Mouse (Mus musculus) cerebellum, adult 11 months (tissue): ENCODE data around the gene Cib1.

Source experiments
- DNase-seq: peaks from one replicate; pipeline ENCODE4 v3.0.0; 2022

Gene Cib1

DNA sequence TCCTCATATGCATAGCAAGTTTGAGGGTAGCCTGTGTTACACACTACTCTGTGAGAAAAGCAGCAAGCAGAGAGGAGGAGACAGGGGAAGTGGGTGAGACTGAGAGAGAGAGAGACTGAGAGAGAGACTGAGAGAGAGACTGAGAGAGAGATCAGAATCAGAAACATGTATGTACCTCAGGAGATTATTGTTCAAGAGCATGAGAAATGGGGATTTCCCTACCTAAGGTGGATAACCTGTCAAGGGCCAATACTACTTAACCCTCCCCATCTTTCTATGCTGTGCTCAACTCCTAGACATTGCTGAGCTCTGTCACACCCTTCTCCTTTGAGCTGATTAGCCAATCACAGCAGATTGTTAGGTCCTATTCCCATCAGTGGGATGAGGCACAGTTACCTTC lies 50.5 kb downstream of the Cib1 start:
- no peak for DNase-seq

DNA sequence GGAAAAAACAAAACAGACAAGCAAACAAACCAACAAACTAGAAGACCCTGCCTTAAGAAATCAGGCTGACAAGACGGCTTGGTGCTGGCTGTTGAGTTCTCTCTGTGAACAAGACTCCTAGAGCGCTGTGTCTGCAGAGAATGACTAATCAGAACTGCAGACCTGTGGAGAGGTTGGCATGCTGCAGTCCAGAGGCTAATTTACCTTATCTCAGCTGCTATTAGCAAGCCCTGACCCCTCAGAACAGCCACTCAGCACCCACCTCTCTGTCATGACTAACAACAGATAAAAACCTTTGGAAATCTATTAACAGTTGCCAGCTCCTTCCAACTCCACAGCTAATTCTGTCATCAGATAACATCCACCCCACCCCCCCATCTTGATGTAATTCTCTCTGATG lies 51.5 kb downstream of the Cib1 start:
- no peak for DNase-seq

DNA sequence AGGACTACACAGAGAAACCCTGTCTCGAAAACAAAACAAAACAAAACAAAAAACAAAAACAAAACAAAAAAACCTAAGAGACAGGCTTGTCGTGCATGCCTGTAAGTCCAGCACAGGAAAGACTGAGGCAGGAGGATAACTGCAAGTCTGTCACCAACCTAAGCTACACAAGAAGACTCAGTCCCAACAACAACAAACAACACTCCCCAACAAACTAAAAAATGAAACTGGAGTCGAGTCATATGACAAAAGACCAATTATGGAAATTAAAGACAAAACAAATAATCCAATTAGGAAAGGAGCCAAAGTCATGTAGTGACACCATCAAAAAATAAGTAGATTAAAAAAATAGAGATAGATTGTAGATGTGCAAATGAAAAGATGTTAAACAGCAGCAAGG lies 52.4 kb downstream of the Cib1 start:
- no peak for DNase-seq

DNA sequence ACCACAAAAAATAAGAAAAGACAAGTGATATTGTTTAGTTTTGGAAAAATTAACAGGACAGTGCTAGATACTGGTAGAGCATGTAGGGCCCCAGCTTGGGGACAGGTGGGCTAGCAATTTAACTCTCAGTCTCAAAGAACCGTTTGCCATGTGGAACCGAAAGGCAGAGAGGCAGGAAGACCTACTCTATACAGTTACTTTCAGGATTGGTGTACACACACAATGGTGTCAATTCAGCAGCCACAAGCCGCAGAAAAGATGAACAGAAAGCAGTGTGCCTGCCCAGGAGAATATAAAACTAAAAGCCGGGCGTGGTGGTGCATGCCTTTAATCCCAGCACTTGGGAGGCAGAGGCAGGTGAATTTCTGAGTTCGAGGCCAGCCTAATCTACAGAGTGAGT lies 52.8 kb downstream of the Cib1 start:
- no peak for DNase-seq

DNA sequence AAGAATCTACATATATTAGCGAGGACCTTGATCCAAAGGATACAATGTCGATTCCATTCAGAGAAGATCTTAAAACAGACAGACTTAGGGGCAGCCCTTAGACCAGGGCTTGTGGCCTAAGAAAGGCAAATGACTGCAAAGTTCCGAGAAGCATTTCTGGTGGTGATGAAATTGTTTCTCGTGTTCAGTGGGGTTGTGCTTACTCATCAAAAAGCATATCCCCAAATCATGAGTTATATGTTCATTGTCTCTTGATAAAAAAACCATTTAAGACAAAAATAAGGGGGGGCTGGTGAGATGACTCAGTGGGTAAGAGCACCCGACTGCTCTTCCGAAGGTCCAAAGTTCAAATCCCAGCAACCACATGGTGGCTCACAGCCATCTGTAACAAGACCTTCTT lies 53.3 kb downstream of the Cib1 start:
- DNase-seq: no peak

DNA sequence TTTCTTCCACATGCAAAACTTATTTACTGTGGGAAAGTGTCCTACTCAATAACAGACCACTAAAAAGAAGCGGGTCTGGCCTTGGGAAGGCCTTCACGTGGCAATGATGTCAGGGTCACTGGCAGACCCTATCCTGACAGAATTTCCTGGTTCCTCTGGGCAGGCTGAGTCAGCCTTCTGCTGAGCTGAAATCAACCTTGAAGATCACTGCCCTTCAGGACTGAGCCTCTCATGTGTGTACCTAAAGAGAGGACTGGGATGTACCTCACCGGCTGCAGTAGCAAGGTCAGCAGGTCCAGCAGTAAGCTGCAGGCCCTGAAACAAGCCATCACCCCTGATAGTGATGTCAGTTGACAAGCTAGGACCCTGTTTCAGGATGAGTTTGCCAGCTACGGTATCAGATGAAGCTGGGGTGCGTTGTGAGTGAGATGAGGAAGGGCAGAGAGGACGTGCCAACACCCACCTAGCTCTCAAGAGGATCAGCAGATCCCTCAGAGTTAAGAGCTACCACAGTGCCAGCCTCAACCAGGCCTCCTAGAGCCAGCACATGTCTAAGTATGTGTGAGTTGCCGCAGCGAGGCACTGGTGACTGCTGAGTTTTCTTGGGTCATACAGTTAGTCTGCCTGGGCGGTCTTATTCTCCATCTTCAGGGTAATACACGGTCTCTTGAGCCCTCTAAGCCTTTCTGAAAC lies 54.4 kb downstream of the Cib1 start:
- no peak for DNase-seq

DNA sequence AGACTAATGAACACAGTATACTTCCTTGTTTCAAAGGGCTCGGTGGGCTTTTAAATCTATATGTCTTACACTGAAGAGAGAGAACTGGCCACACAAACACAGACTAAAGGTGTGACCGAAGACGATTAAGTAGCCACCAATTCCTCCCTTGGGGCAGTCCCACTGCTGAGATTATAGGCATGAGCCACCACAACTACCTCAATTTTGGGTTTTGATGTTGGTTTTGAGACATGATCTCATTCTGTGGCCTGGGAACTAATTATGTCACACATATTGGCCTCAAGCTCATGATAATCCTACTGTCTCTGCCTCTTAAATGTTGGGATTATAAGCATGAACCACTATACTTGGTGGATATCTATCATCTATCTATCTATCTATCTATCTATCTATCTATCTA lies 55.2 kb downstream of the Cib1 start:
- DNase-seq: no peak
